Mouse (Mus musculus) cortical plate, adult 2 months (tissue): ENCODE results near the gene Nfib.

Experiments used
- CTCF ChIP-seq: fragments of 200-500 bp; IDR thresholded peaks from 2 replicates; pipeline ENCODE4 v1.5.1; 2011; ENCODE audit warnings: mild to moderate bottlenecking, control low read depth, low read length; ENCODE audit not compliant: insufficient read depth; ENCODE audit errors: extremely low read depth
- POLR2A ChIP-seq: fragments of 200-500 bp; IDR thresholded peaks from 2 replicates; pipeline ENCODE4 v1.6.1; 2011; ENCODE audit warnings: mild to moderate bottlenecking, low read length, control low read depth; ENCODE audit not compliant: insufficient read depth; ENCODE audit errors: extremely low read depth

DNA sequence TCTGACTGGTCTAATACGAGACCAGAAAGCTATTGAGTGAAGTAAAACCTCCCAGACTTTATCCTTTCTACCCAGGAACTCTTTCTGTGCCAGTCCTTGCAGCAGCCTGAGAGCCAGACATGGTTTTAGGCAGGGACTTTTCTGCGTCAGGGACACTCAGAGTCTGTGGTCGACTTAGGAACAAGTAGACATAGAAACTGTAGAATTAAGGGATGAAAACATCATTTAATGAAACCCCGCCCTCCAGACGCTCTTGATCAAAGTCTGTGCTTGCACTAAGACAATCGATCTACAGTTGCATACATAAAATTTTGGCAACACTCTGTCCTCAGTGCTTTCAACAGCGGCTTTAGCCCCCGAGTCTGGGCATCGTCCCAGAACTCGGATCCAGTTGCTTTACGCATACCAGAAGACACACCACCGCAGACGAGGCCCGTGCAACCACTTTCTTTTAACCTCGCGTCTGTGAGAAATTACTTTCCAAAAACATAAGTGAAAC is 149.8 kb downstream of the Nfib start:
- TF ChIP-seq POLR2A (no peak), CTCF (no peak)
